Mouse (Mus musculus) heart, postnatal 0 days (tissue): ENCODE measurements around the gene Bnc1. TPM values are rescaled to one million over a fixed set of nuclear protein-coding genes. Genes with fewer than 3 reads are reported as not detected.

ENCODE experiments used
- ATAC-seq: fragments of 200-750 bp; cut with Nextera tagmentation; 2 replicates; pipeline ENCODE4 v1.8.0; 2017; ENCODE audit warnings: low read depth, moderate number of reproducible peaks, moderate library complexity; ENCODE audit not compliant: insufficient read depth
- DNase-seq: peaks from one replicate; pipeline ENCODE4 v3.0.0-alpha.2; 2016; ENCODE audit warnings: low spot score
- H3K27ac ChIP-seq: fragments of 300-500 bp; sonication (generic); 2 replicates; pipeline ENCODE4 v1.5.1; 2014; ENCODE audit warnings: low read depth, mild to moderate bottlenecking
- H3K27me3 ChIP-seq: fragments of 300-500 bp; sonication (generic); 2 replicates; pipeline ENCODE4 v1.6.1; 2014; ENCODE audit warnings: low read length, mixed read lengths; ENCODE audit not compliant: control insufficient read depth, insufficient read depth
- H3K36me3 ChIP-seq: fragments of 300-500 bp; sonication (generic); replicated peaks from 2 replicates; pipeline ENCODE4 v1.6.1; 2014; ENCODE audit warnings: low read length, mixed read lengths; ENCODE audit not compliant: control insufficient read depth, insufficient read depth
- H3K4me1 ChIP-seq: fragments of 300-500 bp; sonication (generic); 2 replicates; pipeline ENCODE4 v1.6.1; 2014; ENCODE audit warnings: antibody characterized with exemption; ENCODE audit not compliant: control insufficient read depth, insufficient read depth
- H3K4me2 ChIP-seq: fragments of 300-500 bp; sonication (generic); 2 replicates; pipeline ENCODE4 v1.6.1; 2014; ENCODE audit warnings: low read depth, mild to moderate bottlenecking, low read length, moderate library complexity
- H3K4me3 ChIP-seq: fragments of 300-500 bp; sonication (generic); 2 replicates; pipeline ENCODE4 v1.5.1; 2014; ENCODE audit warnings: low read depth, low read length
- H3K9ac ChIP-seq: fragments of 300-500 bp; sonication (generic); replicated peaks from 2 replicates; pipeline ENCODE4 v1.6.1; 2014; ENCODE audit warnings: low read depth, low read length, mixed read lengths
- H3K9me3 ChIP-seq: fragments of 300-500 bp; sonication (generic); replicated peaks from 2 replicates; pipeline ENCODE4 v1.6.1; 2016; ENCODE audit warnings: low read length; ENCODE audit not compliant: control insufficient read depth
- CTCF ChIP-seq: IDR thresholded peaks from 2 replicates; pipeline ENCODE4 v1.5.1; 2016; ENCODE audit warnings: antibody characterized with exemption, control low read depth, low read depth
- EP300 ChIP-seq: IDR thresholded peaks from 2 replicates; pipeline ENCODE4 v1.6.1; 2016; ENCODE audit warnings: antibody characterized with exemption, low read depth
- WGBS: fragments of 180-500 bp; shearing (Covaris S2); extraction: QIAGEN DNeasy Blood & Tissue Kit; methylation state at CpG from one replicate; pipeline ENCODE4 v1.1.7; 2014; 5-methylcytosine and 5-hydroxymethylcytosine counted together
- polyA plus RNA-seq: library from polyadenylated mRNA; unstranded; fragments of >200 nt; fragmentation: Nextera tagmentation; extraction: Ambion mirVana; gene quantifications from 2 replicates; pipeline ENCODE4 v1.2.1, GENCODE M21; 2015
- total RNA-seq: library from RNA; depleted of rRNA; stranded (reverse); fragments of >200 nt; gene quantifications from 2 replicates; pipeline ENCODE4 v1.2.3, GENCODE M21; 2014; ENCODE audit warnings: low replicate concordance

Gene Bnc1
- total and polyA plus RNA-seq, 2 experiments from 2014 or later = 1.2 to 4.7 TPM

DNA sequence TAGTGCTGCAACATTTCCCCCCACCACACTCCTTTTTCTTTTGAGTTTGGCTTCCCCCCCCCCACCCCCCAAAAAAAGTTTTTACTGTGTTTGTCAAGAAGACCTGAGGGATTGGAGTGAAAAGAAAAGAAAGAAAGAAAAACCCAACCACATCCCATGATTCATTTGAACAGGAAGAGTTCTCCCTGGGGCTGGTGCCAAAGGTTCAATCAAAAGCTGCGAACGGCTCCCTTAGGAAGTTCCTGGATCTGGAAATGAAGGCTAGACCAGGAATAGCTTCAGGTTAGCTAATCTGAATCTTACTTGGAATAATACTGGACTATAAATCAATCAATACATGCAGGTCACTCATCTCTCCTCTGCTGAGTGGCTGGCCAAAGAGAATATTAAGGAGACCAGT, 15.1 kb upstream of the Bnc1 start:
- 41% methylated on average over 2 of the region's 2 CpGs for WGBS
- ATAC-seq (no peak), DNase-seq (no peak)
- H3K27me3 ChIP-seq = 0 out of 2 replicates have a peak, but pooled peaks cover 3% of the 10 kb centered on the region
- no peak for TF ChIP-seq EP300
- no peak for TF ChIP-seq CTCF
- no peak overlapping the region for H3K4me3 ChIP-seq
- no peaks in the 10 kb centered on the region for H3K9me3 ChIP-seq
- H3K4me1 ChIP-seq = no peaks in the 10 kb centered on the region
- H3K27ac ChIP-seq = no peak overlapping the region
- H3K36me3 ChIP-seq = no peaks in the 10 kb centered on the region
- H3K9ac ChIP-seq = no peak overlapping the region
- no peak overlapping the region for H3K4me2 ChIP-seq

- Histone ChIP-seq H3K4me3 (no peak overlapping the region), H3K9ac (no peak overlapping the region), H3K27me3 (peaks cover 13% of the 10 kb centered on the region), H3K27ac (no peak overlapping the region), H3K36me3 (no peaks in the 10 kb centered on the region), H3K4me1 (no peaks in the 10 kb centered on the region), H3K4me2 (no peak overlapping the region), H3K9me3 (no peaks in the 10 kb centered on the region)
- TF ChIP-seq CTCF (no peak), EP300 (no peak)
- 71% methylated on average over 2 of the region's 2 CpGs for WGBS
- no peak for ATAC-seq
- DNase-seq = no peak
Measured at GRCm38 (mm10) chr7:82004228-82004627, 12.1 kb upstream of the Bnc1 start.

DNA sequence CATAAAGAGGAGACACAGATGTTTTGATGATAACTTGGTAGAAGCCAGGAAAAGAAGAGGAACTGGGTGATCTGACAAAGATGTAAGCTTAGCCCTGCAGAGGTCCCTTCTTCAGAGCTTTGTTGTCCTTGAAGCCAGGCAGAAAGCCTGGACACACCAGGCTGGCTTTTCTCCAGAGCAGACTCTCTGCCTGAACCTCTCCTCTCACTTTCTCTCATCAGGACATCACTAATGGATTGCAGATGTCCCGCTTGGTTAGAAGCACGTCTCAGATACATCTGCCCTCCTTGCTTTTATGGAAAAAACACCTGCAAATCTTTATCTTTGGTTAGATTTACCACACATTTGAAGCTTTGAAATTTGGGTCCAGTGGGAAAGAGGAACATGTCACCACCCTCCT, 7.7 kb upstream of the Bnc1 start:
- no peak overlapping the region for H3K4me2 ChIP-seq
- 33% methylated on average over 2 of the region's 2 CpGs for WGBS
- H3K4me1 ChIP-seq = no peaks in the 10 kb centered on the region
- H3K27ac ChIP-seq = no peak overlapping the region
- no peaks in the 10 kb centered on the region for H3K9me3 ChIP-seq
- no peak overlapping the region for H3K4me3 ChIP-seq
- DNase-seq (no peak), ATAC-seq (no peak)
- no peaks in the 10 kb centered on the region for H3K36me3 ChIP-seq
- no peak for TF ChIP-seq CTCF
- no peak overlapping the region for H3K9ac ChIP-seq
- peaks cover 49% of the 10 kb centered on the region for H3K27me3 ChIP-seq

GRCm38 (mm10) chr7:81999372-81999771, 7.3 kb upstream of the Bnc1 start:
- ATAC-seq (no peak), DNase-seq (no peak)
- 67% methylated on average over 7 of the region's 7 CpGs for WGBS
- H3K4me3 ChIP-seq = no peak overlapping the region
- no peak overlapping the region for H3K9ac ChIP-seq
- no peak overlapping the region for H3K4me2 ChIP-seq
- H3K4me1 ChIP-seq = no peaks in the 10 kb centered on the region
- H3K27me3 ChIP-seq = peaks cover 54% of the 10 kb centered on the region
- no peaks in the 10 kb centered on the region for H3K9me3 ChIP-seq
- TF ChIP-seq CTCF (no peak), EP300 (no peak)
- no peak overlapping the region for H3K27ac ChIP-seq
- no peaks in the 10 kb centered on the region for H3K36me3 ChIP-seq

DNA sequence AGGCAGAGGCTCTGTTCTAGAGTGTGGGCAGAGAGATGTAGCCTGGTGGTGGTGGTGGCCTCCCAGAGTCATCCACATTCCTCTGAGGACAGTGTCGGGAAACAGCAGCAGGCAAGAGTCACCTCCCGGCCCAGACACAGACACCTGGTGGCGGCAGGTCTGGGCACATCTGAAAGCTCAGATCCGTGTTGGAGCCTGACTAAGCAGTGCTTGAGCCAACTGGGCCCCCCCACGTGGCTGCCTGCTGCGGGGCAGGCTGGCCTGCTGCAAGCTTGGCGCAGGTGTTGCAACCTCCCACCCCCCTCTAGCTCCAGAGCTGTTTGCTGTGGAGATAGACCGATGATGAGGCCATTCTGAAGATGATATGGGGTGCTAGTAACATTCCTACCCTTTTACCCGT, 3.9 kb upstream of the Bnc1 start:
- no peak overlapping the region for H3K4me3 ChIP-seq
- H3K9me3 ChIP-seq = no peaks in the 10 kb centered on the region
- no peak for TF ChIP-seq EP300
- TF ChIP-seq CTCF = no peak
- peaks cover 87% of the 10 kb centered on the region for H3K27me3 ChIP-seq
- H3K36me3 ChIP-seq = no peaks in the 10 kb centered on the region
- H3K4me2 ChIP-seq = no peak overlapping the region
- no peak for DNase-seq
- H3K4me1 ChIP-seq = no peaks in the 10 kb centered on the region
- no peak overlapping the region for H3K9ac ChIP-seq
- WGBS = 17% methylated on average over 9 of the region's 9 CpGs
- ATAC-seq = no peak
- H3K27ac ChIP-seq = no peak overlapping the region

GRCm38 (mm10) chr7:81995126-81995525, 3.0 kb upstream of the Bnc1 start:
- ATAC-seq (no peak), DNase-seq (no peak)
- Histone ChIP-seq H3K9ac (no peak overlapping the region), H3K4me3 (no peak overlapping the region), H3K36me3 (no peaks in the 10 kb centered on the region), H3K4me1 (no peaks in the 10 kb centered on the region), H3K4me2 (no peak overlapping the region), H3K9me3 (no peaks in the 10 kb centered on the region), H3K27me3 (peaks cover 90% of the 10 kb centered on the region), H3K27ac (no peak overlapping the region)
- WGBS = 69% methylated on average over 6 of the region's 6 CpGs
- TF ChIP-seq CTCF (no peak), EP300 (no peak)
